Mouse (Mus musculus) adrenal gland, adult 18-20 months (tissue): ENCODE results near the gene Cwc15. TPM values are rescaled to one million over a fixed set of nuclear protein-coding genes. Genes with fewer than 3 reads are reported as not detected.
A peak's percentile ranks its signal among the peaks of the same experiment; 100 is the strongest.
"Not testable (repeated sequence)": the region's sequence is repeated elsewhere in the genome, so short reads cannot be mapped to it uniquely, and the experiment has no call there.

Experiments
- DNase-seq, 2 experiments: peaks; one replicate each; pipeline ENCODE4 v3.0.0; 2021 to 2022; ENCODE audit warnings: low spot score in 2 of 2
- long read RNA-seq, 2 experiments: library from polyadenylated mRNA; stranded (forward); transcript quantifications; one replicate each; pipeline ENCODE4 v2.0.0; 2021
- total RNA-seq, 2 experiments: library from RNA; stranded (reverse); gene quantifications; 1 replicate in 1 of 2; 2 replicates in 1 of 2; pipeline ENCODE4 v1.2.3; 2021

Cwc15 gene
- total RNA-seq, result 100 to 1,000 TPM; 101 to 119 TPM
- long read RNA-seq, experiment 1, transcript Cwc15-201 (7 exons, 1,111 nt), result major isoform, 16 of 20 reads
- long read RNA-seq, experiment 1, partial matches to known transcripts, result 0 of 20 reads
- long read RNA-seq, experiment 1, other reads (novel, unspliced or antisense), result 0 of 20 reads
- long read RNA-seq, experiment 2, transcript Cwc15-201 (7 exons, 1,111 nt), result major isoform, 67 of 78 reads
- long read RNA-seq, experiment 2, transcript Cwc15-202 (7 exons, 831 nt), result minor isoform, 6 of 78 reads
- long read RNA-seq, experiment 2, partial matches to known transcripts, result 4 of 78 reads
- long read RNA-seq, experiment 2, other reads (novel, unspliced or antisense), result 1 of 78 reads

DNA sequence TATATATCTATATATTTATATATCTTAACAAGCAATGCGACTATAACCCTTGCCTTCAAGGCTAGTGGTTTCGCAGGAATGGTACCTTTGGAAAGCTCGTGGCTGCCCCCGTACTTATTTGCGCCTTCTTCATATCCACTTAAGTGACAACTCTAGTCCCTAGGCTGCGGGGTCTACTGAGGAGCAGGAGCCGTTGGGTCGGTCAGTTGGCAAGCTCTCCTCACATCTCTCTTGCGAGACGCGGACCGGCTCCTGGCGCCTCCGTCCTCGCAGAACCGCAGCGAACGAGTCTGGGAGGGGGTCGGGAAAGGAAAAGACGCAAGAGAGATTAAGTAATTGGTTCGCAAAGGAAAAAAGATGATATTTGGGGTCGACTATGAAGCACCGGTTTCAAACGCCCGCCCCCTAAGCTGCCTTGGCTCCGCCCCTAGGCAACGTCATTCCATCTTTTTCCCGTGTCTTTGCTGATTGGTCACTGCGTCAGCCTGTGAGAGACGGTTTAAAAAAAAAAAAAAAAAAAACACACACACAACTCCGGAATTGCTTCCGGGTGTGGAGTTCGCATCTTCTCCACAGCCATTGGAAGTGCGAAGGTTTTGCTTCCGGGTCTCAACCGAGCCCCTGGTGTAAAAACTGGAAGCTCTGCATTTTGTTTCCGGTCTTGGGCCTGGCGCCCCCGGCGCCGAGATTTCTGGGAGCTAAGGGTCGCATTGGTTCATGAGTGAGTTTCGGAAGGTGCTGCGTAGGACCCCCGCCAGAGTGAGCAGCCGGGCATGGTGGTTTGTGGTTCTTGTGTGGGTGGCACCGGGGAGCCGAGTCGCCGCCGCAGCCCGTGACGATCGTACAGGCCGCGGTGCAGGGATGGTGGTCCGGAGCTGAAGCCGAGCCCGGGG is at the start of gene Cwc15, which contains the start of gene Kdm4d:
Gene Cwc15 (plus strand): TSS at position 595 of the 893 bp plus-strand sequence.
Gene Kdm4d (minus strand): TSS at position 460 of the 893 bp plus-strand sequence.
- DNase-seq, result peak; percentile 89

DNA sequence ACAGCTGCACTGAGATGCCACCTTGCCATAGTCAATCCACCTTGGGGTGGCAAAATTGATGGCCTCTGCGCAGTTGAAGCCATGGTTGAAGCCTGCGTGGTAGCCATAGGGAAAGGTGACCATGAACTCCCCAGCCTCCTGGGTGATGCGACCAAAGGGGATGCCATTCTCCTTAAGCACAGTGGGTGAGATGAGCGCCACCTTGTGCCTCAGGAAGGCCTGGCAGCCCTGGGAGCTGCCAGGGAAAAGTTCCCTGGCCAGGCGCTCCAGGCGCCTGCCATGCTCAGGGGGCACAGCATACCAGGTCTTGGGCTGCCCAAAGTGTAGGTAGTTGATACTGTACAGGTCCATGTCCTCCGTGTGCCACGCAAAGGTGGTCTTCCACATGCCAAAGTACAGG is 49.3 kb upstream of the Cwc15 start:
- not testable (repeated sequence) for DNase-seq

DNA sequence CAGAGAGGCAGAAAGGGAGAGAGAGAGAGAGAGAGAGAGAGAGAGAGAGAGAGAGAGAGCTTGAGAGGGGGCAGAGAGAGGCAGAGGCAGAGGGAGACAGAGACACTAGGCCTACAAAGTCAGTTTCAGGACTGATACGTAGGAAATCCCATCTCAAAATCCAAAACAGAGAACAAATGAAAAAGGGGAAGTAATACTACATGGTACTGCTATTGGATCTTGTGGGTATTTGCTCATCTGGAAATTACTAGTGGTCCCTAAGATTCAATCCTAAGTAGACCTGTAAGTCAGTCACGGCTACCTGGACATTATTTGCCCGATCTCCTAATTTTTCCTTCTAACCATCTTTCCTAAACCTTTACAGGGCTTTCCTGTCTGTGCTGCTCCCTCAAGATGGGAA is 44.1 kb upstream of the Cwc15 start:
- DNase-seq, result no peak

DNA sequence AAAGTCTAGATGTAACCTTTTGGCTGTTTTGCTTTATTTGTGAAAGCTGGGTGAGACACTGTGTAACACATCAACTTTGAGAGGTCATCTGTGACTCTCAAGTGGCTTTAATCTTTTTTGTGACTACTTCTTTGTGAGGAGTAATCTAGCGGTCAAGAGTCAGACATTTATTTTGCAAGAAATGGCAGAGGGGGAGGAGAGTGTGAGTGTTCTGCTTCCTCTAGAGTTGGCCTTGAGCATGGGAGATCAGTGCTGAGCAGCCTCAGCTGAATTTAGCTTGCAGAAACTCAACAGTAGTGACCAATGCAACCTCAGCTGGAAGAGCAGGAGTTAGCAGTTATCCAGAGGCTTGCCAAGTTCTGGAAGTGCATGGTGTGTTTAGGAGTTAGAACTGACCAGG is 37.9 kb upstream of the Cwc15 start:
- DNase-seq, result not testable (repeated sequence)

DNA sequence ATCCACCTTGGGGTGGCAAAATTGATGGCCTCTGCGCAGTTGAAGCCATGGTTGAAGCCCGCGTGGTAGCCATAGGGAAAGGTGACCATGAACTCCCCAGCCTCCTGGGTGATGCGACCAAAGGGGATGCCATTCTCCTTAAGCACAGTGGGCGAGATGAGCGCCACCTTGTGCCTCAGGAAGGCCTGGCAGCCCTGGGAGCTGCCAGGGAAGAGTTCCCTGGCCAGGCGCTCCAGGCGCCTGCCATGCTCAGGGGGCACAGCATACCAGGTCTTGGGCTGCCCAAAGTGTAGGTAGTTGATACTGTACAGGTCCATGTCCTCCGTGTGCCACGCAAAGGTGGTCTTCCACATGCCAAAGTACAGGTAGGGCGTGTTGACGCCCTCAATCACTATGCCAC is 36.7 kb upstream of the Cwc15 start:
- not testable (repeated sequence) for DNase-seq

DNA sequence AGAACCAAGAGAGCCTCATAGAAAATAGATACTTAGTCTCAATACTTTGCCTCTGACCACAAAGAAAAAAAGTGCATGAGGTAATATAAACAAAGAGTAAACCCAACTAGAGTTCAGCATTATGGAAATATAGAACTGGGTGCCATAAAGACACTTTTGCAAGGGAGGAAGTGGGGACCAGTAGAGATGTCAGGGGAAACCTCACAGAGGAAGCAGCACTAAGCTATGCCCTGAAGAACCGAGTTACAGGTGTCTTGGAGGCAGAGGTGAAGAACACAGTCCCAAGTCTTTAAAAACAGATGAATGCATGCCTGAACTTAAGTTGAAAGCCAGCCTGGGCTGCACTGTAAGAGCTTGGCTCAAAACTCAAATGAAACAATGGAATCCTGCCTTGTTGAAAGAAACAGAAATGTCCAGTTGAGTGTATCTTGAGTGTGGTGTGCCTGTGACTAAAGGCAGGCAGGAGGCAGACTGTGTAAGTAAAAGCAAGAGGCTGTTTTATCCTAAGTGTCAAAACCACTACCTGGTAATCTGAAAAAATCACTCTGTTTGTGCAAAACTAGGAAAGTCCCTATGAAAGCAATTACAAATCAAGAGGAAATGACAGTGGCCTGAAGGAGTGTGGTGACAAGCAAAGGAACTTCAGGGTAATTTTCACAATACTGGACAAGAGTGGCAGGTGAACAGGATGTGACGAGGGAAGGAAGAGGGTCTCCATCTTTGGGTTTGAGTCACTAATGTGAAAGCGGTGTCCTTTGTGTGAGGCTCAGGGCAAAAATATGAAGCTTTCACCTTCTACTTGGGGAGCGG is 1.3 kb upstream of the Cwc15 start:
- no peak for DNase-seq

DNA sequence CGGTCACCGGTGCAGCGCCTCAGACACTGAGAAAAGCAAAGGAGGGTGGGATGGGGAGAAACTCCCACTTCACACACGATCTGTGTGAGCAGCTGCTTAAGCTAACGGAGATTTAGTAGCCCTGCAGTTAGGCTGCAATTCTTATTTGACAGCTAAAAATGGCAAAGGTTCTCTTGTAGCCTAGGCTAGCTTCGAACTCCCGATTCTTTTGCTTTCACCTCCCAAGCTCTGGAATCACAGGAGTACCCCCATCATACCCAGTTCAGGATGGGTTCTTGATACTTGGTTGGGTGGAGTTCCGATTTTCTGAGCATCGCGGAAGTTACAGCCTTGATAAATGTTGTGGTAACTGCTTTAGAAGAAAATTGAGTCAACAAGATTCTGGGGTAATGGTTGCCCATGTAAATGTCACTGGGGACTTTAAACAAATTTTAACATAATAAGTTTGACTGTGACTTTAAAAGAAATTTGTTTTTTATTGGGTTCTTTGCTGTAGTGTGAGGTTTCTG is 553 bp downstream of the Cwc15 start:
- no peak for DNase-seq

DNA sequence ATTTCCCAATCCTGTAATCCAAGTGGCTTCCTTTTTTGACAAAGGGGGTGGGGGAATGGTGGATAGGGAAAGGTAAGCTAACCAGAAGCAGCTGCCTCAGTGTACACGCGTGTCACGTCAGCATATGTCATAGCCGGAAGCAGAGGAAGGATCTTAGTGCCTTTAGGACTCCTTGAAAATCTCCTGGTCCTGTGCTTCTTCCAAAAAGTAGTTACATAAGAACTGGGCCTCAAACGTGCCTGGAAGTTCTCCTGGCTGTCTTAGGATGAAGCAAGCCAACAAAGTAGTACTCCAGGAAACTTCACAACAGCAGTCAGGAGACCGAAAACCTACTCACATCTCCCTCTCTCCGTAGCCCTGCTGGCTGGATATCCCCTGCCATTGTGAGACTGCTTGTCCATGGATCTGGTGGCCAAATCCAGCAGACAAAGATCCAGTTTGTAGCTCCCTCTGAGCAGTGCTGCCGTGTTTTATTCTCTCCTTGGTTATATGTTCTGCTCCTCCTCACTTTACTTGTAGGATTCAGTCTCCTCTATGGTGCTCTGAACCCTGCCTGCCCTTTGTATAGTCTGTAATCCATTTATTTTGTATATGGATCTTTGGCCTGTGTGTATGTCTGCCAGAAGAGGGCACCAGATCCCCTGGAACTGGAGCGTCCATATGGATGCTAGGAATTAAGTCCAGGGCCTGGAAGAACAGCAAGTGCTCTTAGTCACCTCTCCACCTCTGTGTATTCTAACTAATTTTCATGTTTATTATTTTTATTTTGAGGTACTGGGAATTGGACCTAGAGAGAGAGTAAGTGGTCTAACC is 12.4 kb downstream of the Cwc15 start:
- DNase-seq, result peak in 1 of 2 experiments; percentile 27

DNA sequence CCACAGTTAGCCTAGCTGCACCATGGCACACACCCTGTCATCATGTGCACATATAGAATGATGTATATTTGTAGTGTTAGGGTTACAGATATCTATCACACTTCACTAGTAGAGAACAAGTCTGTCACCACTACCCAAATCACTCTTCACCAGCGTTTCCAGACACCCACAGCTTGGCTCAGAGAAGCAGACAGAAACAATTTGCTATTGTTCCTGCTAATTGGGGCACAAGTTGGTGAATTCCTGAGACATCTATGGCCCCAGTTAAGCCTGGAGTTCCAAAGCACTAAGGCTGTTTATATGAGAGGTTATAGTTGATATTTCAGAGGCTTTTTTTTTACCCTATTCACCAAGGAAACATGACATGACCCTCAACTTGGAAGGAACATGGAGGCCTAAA is 16.9 kb downstream of the Cwc15 start:
- no peak for DNase-seq

DNA sequence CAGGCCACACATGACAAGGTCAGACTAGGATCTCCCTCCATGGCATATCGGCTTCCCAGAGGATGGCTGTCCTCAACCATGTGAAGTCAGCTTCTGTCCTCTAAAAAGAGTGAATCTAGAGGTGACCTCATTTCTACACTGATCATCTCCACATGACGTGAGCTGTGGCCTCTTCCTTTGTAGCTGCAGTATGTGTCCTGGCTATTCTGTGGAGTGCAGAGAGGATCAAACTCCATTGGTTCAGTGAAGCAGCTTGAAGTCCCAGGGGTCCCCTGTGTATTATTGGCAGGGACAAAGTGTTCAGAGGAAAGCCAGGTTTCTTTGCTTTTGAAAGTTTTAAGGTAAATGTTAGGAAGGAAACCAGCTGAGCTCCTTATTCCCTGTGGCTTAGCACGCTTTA is 17.7 kb downstream of the Cwc15 start:
- DNase-seq, result no peak

DNA sequence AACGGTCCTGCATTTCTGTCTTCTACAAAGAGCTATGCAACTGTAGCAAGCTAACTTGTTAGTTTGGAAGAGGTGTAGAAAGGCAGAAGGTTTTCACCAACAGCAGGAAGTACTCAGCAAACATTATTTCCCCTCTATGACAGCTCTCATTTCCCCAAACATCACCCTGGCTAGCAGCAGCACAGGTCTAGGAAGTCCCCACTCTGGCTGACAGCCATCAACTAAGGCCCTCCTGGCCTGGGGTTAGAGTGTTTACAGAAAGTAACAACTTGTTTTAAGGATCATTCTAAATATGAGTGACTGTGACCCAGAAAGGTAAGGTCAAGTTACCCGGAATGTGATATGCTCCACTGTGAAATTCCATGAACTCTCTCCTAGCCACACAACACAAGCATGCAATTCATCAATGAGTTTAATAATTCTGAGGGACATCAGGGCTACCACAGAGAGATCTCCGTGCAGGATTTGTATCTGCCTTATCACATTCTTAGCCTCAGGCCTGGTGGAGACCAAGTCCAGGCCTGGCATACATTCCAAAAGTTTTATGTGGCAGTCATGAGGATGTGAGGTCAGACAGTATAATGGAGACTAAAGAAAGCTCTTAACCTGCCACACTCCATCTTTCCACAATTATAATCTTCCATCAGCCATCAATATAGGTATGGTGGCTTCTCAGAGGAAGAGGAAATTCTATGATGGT is 20.7 kb downstream of the Cwc15 start:
- DNase-seq, result no peak

DNA sequence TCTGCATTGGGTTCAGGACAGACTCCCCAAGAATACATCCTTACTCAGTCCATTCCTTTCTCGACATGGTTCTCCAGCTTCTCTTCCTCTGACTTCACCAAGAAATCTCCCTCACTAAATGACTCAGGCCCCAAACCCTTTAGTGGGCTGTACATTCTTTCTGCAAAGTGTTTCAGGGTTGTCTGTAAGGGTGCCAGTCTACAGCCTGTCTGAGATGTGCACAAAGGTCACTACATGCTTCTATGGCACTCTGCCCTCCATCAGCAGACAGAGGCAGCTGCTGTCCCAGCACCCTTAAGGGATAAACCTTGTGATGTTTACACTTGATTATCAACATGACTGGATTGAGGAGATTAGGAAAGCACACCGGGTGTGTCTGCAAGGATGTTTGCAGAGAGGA is 21.3 kb downstream of the Cwc15 start:
- no peak for DNase-seq

DNA sequence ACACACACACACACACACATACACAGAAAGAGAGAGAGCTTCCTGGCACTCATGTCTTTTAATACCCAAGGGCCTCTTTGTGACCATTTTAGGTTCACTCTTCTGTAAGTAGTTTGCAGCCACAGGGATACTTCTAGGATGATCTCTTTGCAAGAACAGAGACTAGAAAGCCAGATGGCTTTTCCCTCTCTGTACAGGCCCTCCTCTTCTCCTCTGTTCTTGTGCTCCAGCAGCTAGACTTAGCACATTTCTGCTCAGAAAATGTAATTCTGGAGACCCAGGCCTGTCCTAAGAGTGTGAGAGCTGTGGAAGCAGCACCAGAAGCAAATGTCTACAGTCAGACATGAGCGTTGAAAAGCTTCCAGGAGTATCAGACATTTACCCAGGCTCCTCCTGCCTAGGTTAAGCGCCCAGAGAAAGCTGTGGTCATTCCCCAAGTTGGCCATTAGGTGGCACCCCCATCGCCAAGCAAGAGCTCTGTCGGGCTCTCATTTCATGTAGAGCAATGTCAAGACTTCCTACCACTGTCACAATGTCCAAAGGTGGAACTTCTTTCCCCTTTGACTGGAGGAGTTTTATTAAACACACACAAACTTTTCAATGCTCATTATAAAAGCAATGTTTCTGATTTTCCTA is 23.1 kb downstream of the Cwc15 start:
- DNase-seq, result peak; percentile 68 to 76

DNA sequence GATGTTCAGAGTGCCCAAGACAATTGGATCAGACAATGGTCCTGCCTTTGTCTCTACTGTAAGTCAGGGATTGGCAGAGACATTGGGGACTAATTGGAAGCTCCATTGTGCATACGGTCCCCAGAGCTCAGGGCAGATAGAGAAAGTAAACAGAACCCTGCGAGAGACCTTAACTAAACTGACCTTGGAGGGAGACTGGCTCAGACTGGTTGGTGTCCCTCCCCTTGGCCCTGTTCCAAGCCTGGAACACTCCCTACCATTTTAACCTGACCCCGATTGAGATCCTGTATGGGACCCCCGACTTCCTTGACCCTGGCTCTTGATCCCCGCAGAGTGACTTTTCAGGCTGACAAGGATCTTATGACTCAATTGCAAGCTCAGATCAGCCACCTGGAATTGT is 29.6 kb downstream of the Cwc15 start:
- no peak for DNase-seq

DNA sequence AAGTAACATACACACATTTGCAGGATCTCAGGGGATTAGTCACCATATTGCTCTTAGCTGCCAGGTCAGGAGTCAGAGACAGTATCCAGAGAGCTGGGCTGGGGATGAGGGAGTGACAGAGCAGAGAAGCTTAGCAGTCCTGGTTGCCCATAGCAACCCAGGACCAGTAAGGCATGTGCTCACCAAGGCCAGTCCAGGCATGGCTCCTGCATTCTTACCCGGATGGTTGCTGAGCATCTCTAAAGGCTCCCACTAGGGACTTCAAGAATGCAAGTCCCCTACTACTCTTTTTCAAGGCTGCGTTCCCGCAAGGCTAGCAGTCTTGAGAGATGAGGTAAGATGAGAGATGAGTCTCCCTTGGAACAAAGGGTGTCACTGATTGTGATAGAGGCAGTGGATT is 31.9 kb downstream of the Cwc15 start:
- no peak for DNase-seq

DNA sequence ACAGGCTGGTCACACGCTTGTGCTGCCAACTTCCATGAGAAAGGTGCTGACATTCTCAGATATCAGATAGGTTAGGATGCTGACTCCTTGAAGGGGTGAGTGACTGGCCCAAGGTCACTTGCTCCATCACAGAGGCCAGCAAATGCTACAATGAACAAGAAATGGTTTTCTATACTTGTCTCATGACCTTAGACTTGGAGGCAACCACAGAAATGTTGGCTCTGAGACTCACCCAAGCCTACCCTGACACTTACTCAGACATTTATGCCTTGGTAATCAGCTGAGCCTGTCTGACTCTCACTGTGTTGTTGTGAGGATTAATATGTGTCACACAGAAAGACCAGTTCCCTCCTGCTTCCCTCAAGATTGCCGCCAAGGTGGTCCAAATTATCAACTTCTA is 33.2 kb downstream of the Cwc15 start:
- DNase-seq, result no peak

DNA sequence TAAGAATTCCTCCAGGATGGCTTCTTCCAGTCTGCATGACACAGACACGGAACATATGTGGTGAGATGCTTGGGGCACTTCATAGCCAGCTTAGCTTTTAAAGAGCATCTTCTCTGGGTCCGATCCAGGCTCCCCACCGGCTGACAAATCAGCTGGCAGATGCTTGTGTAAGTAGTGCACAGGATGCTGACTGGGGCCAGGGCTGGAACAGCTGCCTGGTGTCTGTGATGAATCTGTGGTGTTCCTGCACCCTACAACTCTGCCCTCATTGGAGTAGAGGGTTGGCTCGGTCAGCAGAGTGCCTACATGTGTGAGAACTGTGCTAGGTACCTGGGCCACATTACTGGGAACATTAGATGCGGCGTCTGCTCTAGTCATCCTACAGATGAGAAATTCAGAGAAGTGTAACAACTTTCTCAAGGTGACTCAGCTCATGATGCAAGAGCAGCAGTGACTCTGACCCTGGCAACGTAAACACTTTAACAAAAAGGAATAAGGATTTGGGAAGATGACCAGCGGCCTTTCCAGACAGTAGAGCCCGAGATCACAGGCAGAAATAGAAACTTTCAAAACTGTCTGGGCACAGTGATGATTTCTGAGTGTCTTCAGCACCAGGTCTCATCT is 34.5 kb downstream of the Cwc15 start:
- DNase-seq, result no peak

DNA sequence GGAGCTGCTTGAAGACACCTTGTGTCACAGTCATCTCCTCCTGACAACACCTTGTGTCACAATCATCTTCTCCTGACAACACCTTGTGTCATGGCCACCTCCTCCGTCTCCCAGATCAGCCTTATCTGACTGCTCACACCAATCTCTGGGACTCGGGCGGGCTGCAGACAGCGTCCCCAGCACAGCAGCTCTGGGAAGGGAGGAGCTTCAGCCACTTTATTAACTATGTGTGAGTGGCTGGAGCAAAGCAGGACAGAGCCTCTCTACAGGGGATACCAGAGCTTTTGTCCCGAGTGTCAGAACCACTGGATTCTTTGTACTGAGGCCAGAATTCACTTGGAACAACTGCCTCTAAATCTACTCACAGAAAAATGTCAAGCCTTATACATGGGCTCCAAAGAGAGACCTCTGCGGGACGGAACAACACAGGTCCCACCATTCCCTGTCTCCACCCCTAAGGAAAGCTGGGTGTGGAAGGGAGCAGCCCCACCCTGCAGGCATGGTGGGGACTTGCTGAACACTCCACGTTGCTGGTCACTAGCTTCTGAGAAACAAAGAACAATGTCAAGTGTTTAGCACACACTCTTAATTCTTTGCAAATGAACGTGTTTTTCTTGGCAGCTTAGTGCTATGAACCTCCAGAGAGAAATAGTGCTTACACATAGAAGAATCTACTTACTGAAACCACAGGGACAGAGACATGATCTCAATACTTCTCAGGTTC is 43.8 kb downstream of the Cwc15 start:
- DNase-seq, result no peak
